Mouse (Mus musculus) MEL (cell line): Measurements from ENCODE around the gene Triml1. TPM values are rescaled to one million over a fixed set of nuclear protein-coding genes. Genes with fewer than 3 reads are reported as not detected.

Experiments
- DNase-seq: peaks from one replicate; pipeline ENCODE4 v3.0.0; 2011; ENCODE audit warnings: low read depth, low spot score
- H3K27ac ChIP-seq: 2 replicates; pipeline ENCODE4 v1.5.1; 2012; ENCODE audit warnings: low read depth, mild to moderate bottlenecking, control low read depth, low read length, moderate library complexity; ENCODE audit not compliant: control insufficient read depth
- H3K27me3 ChIP-seq, 2 experiments: fragments of 150-350 bp in 1 of 2; sonication (generic) in 1 of 2; 2 replicates each; pipeline ENCODE4 v1.6.1; 2012; ENCODE audit warnings: low read length in 2 of 2, mild to moderate bottlenecking in 2 of 2, improper control_type of control experiment in 1 of 2, moderate library complexity in 1 of 2; ENCODE audit not compliant: insufficient read depth in 2 of 2, control insufficient read depth in 1 of 2
- H3K36me3 ChIP-seq, 2 experiments: 2 replicates each; pipeline ENCODE4 v1.6.1; 2012 to 2014; ENCODE audit warnings: low read length in 2 of 2, improper control_type of control experiment in 1 of 2, inconsistent platforms in 1 of 2, mild to moderate bottlenecking in 1 of 2; ENCODE audit not compliant: insufficient read depth in 2 of 2, control insufficient read depth in 1 of 2
- H3K4me1 ChIP-seq, 2 experiments: fragments of 150-350 bp in 1 of 2; sonication (generic) in 1 of 2; 2 replicates each; pipeline ENCODE4 v1.6.1; 2012; ENCODE audit warnings: low read length in 2 of 2, improper control_type of control experiment in 1 of 2, mild to moderate bottlenecking in 1 of 2; ENCODE audit not compliant: insufficient read depth in 2 of 2, control insufficient read depth in 1 of 2
- H3K4me3 ChIP-seq, 2 experiments: fragments of 150-350 bp in 1 of 2; sonication (generic) in 1 of 2; 2 replicates each; pipeline ENCODE4 v1.5.1; 2012; ENCODE audit warnings: low read depth in 2 of 2, low read length in 2 of 2, mild to moderate bottlenecking in 2 of 2, moderate library complexity in 2 of 2, control low read depth in 1 of 2, improper control_type of control experiment in 1 of 2; ENCODE audit not compliant: control insufficient read depth in 1 of 2, insufficient read depth in 1 of 2
- H3K79me2 ChIP-seq: 2 replicates; pipeline ENCODE4 v1.6.1; 2012; ENCODE audit warnings: mild to moderate bottlenecking, low read length, moderate library complexity; ENCODE audit not compliant: control insufficient read depth, poor library complexity, insufficient read depth
- H3K9ac ChIP-seq: 2 replicates; pipeline ENCODE4 v1.6.1; 2012; ENCODE audit warnings: low read depth, mild to moderate bottlenecking, control low read depth, low read length, moderate library complexity; ENCODE audit not compliant: control insufficient read depth, poor library complexity, severe bottlenecking
- H3K9me3 ChIP-seq: fragments of 150-350 bp; sonication (generic); replicated peaks from 2 replicates; pipeline ENCODE4 v1.6.1; 2012; ENCODE audit warnings: mild to moderate bottlenecking, low read length, improper control_type of control experiment, moderate library complexity; ENCODE audit not compliant: insufficient read depth
- CHD1 ChIP-seq: IDR thresholded peaks from 2 replicates; pipeline ENCODE4 v1.6.1; 2012; ENCODE audit warnings: low read depth, mild to moderate bottlenecking, inconsistent platforms, low read length, improper control_type of control experiment
- CHD2 ChIP-seq: IDR thresholded peaks from 2 replicates; pipeline ENCODE4 v1.6.1; 2011; ENCODE audit warnings: low read length, improper control_type of control experiment
- CTCF ChIP-seq, 3 experiments: IDR thresholded peaks in 2 of 3; conservative IDR thresholded peaks in 1 of 3; 2 replicates each; pipeline ENCODE4 v1.5.1; 2011 to 2012; ENCODE audit warnings: low read length in 3 of 3, low read depth in 2 of 3, mild to moderate bottlenecking in 2 of 3, improper control_type of control experiment in 1 of 3, inconsistent platforms in 1 of 3, mixed read lengths in 1 of 3, moderate library complexity in 1 of 3; ENCODE audit not compliant: control insufficient read depth in 1 of 3, insufficient read depth in 1 of 3, poor library complexity in 1 of 3, severe bottlenecking in 1 of 3
- ELF1 ChIP-seq: IDR thresholded peaks from 2 replicates; pipeline ENCODE4 v1.6.1; 2014; ENCODE audit warnings: low read depth, mild to moderate bottlenecking, inconsistent platforms, low read length, improper control_type of control experiment, moderate library complexity
- EP300 ChIP-seq, 2 experiments: IDR thresholded peaks; 2 replicates each; pipeline ENCODE4 v1.6.1; 2011; ENCODE audit warnings: improper control_type of control experiment in 2 of 2, low read length in 2 of 2, low read depth in 1 of 2, mild to moderate bottlenecking in 1 of 2
- ETS1 ChIP-seq: IDR thresholded peaks from 2 replicates; pipeline ENCODE4 v1.6.1; 2012; ENCODE audit warnings: low read depth, mild to moderate bottlenecking, inconsistent platforms, low read length, improper control_type of control experiment, moderate library complexity
- GATA1 ChIP-seq: IDR thresholded peaks from 2 replicates; pipeline ENCODE4 v1.6.1; 2011; ENCODE audit warnings: low read depth, low read length, improper control_type of control experiment
- HCFC1 ChIP-seq: IDR thresholded peaks from 2 replicates; pipeline ENCODE4 v1.6.1; 2012; ENCODE audit warnings: low read depth, mild to moderate bottlenecking, inconsistent platforms, low read length, improper control_type of control experiment, moderate library complexity
- JUND ChIP-seq: IDR thresholded peaks from 2 replicates; pipeline ENCODE4 v1.6.1; 2011; ENCODE audit warnings: low read depth, mild to moderate bottlenecking, improper control_type of control experiment, low read length
- KAT2A ChIP-seq: conservative IDR thresholded peaks from 2 replicates; pipeline ENCODE4 v1.6.1; 2012; ENCODE audit warnings: low read depth, low read length, improper control_type of control experiment, inconsistent platforms
- MAFK ChIP-seq: IDR thresholded peaks from 2 replicates; pipeline ENCODE4 v1.6.1; 2011; ENCODE audit warnings: low read depth, mild to moderate bottlenecking, low read length, improper control_type of control experiment, borderline replicate concordance
- MAZ ChIP-seq: IDR thresholded peaks from 2 replicates; pipeline ENCODE4 v1.6.1; 2012; ENCODE audit warnings: low read depth, mild to moderate bottlenecking, inconsistent platforms, low read length, improper control_type of control experiment
- MEF2A ChIP-seq: IDR thresholded peaks from 2 replicates; pipeline ENCODE4 v1.6.1; 2014; ENCODE audit warnings: low read depth, mild to moderate bottlenecking, inconsistent platforms, low read length, improper control_type of control experiment; ENCODE audit not compliant: poor library complexity, insufficient replicate concordance, severe bottlenecking; ENCODE audit errors: extremely low read depth
- MXI1 ChIP-seq: IDR thresholded peaks from 2 replicates; pipeline ENCODE4 v1.6.1; 2011; ENCODE audit warnings: mild to moderate bottlenecking, low read depth, low read length, improper control_type of control experiment
- MYC ChIP-seq: IDR thresholded peaks from 2 replicates; pipeline ENCODE4 v1.6.1; 2011; ENCODE audit warnings: low read depth, mild to moderate bottlenecking, low read length, improper control_type of control experiment, moderate library complexity
- NRF1 ChIP-seq: IDR thresholded peaks from 2 replicates; pipeline ENCODE4 v1.6.1; 2014; ENCODE audit warnings: low read depth, mild to moderate bottlenecking, inconsistent platforms, low read length, improper control_type of control experiment, moderate library complexity; ENCODE audit not compliant: poor library complexity, insufficient read depth, severe bottlenecking
- POLR2A ChIP-seq, 2 experiments: IDR thresholded peaks; 2 replicates each; pipeline ENCODE4 v1.6.1; 2011 to 2012; ENCODE audit warnings: low read length in 2 of 2, mild to moderate bottlenecking in 2 of 2, control low read depth in 1 of 2, improper control_type of control experiment in 1 of 2, low read depth in 1 of 2, moderate library complexity in 1 of 2; ENCODE audit not compliant: control insufficient read depth in 1 of 2, insufficient read depth in 1 of 2, poor library complexity in 1 of 2
- RAD21 ChIP-seq: IDR thresholded peaks from 2 replicates; pipeline ENCODE4 v1.6.1; 2011; ENCODE audit warnings: mild to moderate bottlenecking, low read depth, low read length, improper control_type of control experiment
- RCOR1 ChIP-seq: IDR thresholded peaks from 2 replicates; pipeline ENCODE4 v1.6.1; 2012; ENCODE audit warnings: low read depth, mild to moderate bottlenecking, inconsistent platforms, low read length, improper control_type of control experiment
- SIN3A ChIP-seq: IDR thresholded peaks from 2 replicates; pipeline ENCODE4 v1.6.1; 2012; ENCODE audit warnings: low read length, improper control_type of control experiment, inconsistent platforms
- SMC3 ChIP-seq: IDR thresholded peaks from 2 replicates; pipeline ENCODE4 v1.6.1; 2011; ENCODE audit warnings: low read depth, low read length, improper control_type of control experiment
- TCF12 ChIP-seq: IDR thresholded peaks from 2 replicates; pipeline ENCODE4 v1.6.1; 2014; ENCODE audit warnings: low read depth, mild to moderate bottlenecking, inconsistent platforms, low read length, improper control_type of control experiment, moderate library complexity
- UBTF ChIP-seq: IDR thresholded peaks from 2 replicates; pipeline ENCODE4 v1.6.1; 2012; ENCODE audit warnings: low read depth, mild to moderate bottlenecking, inconsistent platforms, low read length, improper control_type of control experiment, moderate library complexity, borderline replicate concordance; ENCODE audit not compliant: insufficient read depth
- USF2 ChIP-seq, 2 experiments: IDR thresholded peaks; 2 replicates each; pipeline ENCODE4 v1.6.1; 2011 to 2012; ENCODE audit warnings: improper control_type of control experiment in 2 of 2, low read length in 2 of 2, borderline replicate concordance in 1 of 2, inconsistent platforms in 1 of 2, low read depth in 1 of 2, mild to moderate bottlenecking in 1 of 2; ENCODE audit not compliant: insufficient read depth in 1 of 2
- polyA plus RNA-seq, 2 experiments: library from polyadenylated mRNA; stranded (reverse) in 1 of 2; unstranded in 1 of 2; fragments of >175 nt in 1 of 2; fragments of >200 nt in 1 of 2; gene quantifications; 2 replicates each; pipeline versions ENCODE4 v1.2.1 to v1.2.4; 2012; ENCODE audit warnings: low replicate concordance in 2 of 2, low read depth in 1 of 2; ENCODE audit not compliant: insufficient read length in 2 of 2, insufficient read depth in 1 of 2, missing spikeins in 1 of 2
- total RNA-seq: library from RNA; depleted of rRNA; stranded (reverse); fragments of 300-350 nt; gene quantifications from 2 replicates; pipeline ENCODE4 v1.2.3, GENCODE M21; 2012; rRNA removed

The Triml1 gene
- total RNA-seq: not detected in 2 replicates
- polyA plus RNA-seq: not detected

- H3K4me1 ChIP-seq: no peaks in the 10 kb centered on the region
- H3K9me3 ChIP-seq: no peaks in the 10 kb centered on the region
Measured at GRCm38 (mm10) chr8:43141386-43141785, at the start of gene Triml1. Gene Triml1 (minus strand): TSS chr8:43141486.

GRCm38 (mm10) chr8:43182281-43182680 lies 41.0 kb upstream of the Triml1 start:
- Histone ChIP-seq H3K27ac (no peak overlapping the region), H3K36me3 (no peaks in the 10 kb centered on the region), H3K79me2 (no peaks in the 10 kb centered on the region), H3K4me1 (no peaks in the 10 kb centered on the region), H3K27me3 (no peaks in the 10 kb centered on the region), H3K9ac (no peak overlapping the region), H3K9me3 (no peaks in the 10 kb centered on the region), H3K4me3 (no peak overlapping the region)
- no peak for DNase-seq
- TF ChIP-seq SIN3A: no peak
- no peak for TF ChIP-seq GATA1
- no peak for TF ChIP-seq UBTF
- TF ChIP-seq MAZ: no peak
- TF ChIP-seq CHD1: no peak
- TF ChIP-seq MAFK: no peak
- no peak for TF ChIP-seq SMC3
- TF ChIP-seq USF2 (IDR thresholded peaks at IDR 0.05; ENCODE audit: borderline replicate concordance in 1 of 2, insufficient read depth in 1 of 2, low read depth in 1 of 2, low read length in 2 of 2): no peak
- no peak for TF ChIP-seq ELF1
- TF ChIP-seq MYC: no peak
- TF ChIP-seq EP300 (IDR thresholded peaks at IDR 0.05; ENCODE audit: low read depth in 1 of 2, low read length in 2 of 2): no peak
- no peak for TF ChIP-seq RCOR1
- TF ChIP-seq MEF2A: no peak
- no peak for TF ChIP-seq ETS1
- TF ChIP-seq HCFC1: no peak
- no peak for TF ChIP-seq KAT2A
- TF ChIP-seq NRF1: no peak
- no peak for TF ChIP-seq TCF12
- TF ChIP-seq CHD2: no peak

More at GRCm38 (mm10) chr8:43141386-43141785, at the start of gene Triml1:
- no peak for TF ChIP-seq NRF1
- TF ChIP-seq UBTF: no peak
- TF ChIP-seq MXI1: no peak
- no peak for TF ChIP-seq CTCF (IDR thresholded peaks at IDR 0.05 in 2 of 3, conservative IDR thresholded peaks at IDR 0.05 in 1 of 3; ENCODE audit: control insufficient read depth in 1 of 3, insufficient read depth in 1 of 3, low read depth in 2 of 3, low read length in 3 of 3, poor library complexity in 1 of 3, severe bottlenecking in 1 of 3)
- no peak for TF ChIP-seq RAD21
- no peak for TF ChIP-seq SIN3A
- no peak for TF ChIP-seq GATA1
- TF ChIP-seq JUND: no peak
- TF ChIP-seq EP300 (IDR thresholded peaks at IDR 0.05; ENCODE audit: low read depth in 1 of 2, low read length in 2 of 2): no peak
- no peak for TF ChIP-seq POLR2A (IDR thresholded peaks at IDR 0.05; ENCODE audit: control insufficient read depth in 1 of 2, insufficient read depth in 1 of 2, low read depth in 1 of 2, low read length in 2 of 2, poor library complexity in 1 of 2)
- no peak for TF ChIP-seq MYC
- TF ChIP-seq, all 39 proteins: peak for 0
- Histone ChIP-seq H3K27ac (no peak within 1 kb of the TSS), H3K79me2 (no peaks in the 10 kb centered on the region), H3K27me3 (no peaks in the 10 kb centered on the region), H3K4me3 (no peak within 1 kb of the TSS), H3K9ac (no peak within 1 kb of the TSS), H3K36me3 (no peaks in the 10 kb centered on the region)
- no peak for DNase-seq
